Mouse (Mus musculus): ENCODE data around the gene Rhox3h. TPM values are rescaled to one million over a fixed set of nuclear protein-coding genes. Genes with fewer than 3 reads are reported as not detected.
"Not testable (repeated sequence)": the region's sequence is repeated elsewhere in the genome, so short reads cannot be mapped to it uniquely, and the experiment has no call there.

Gene Rhox3h
- not detected in 3 replicates for total RNA-seq (2017)

DNA sequence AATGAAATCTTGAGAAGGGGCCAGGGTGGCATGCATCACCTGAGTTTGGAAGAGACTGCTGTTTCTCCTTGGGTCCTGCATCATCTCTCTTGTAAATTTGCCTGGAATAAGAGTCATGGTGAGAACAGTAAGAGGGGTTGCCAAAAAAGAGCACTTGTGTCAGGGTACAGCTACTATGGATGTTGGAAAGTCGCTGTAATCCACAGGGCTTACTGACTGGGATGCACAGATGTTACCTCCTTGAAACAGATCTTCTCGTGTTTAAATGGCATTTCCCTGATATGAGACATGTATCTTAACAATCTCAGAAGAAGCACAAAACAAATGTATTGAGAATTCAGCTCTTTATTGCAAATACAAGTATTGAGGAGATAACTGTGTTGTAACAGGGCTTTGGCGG lies at the start of gene Rhox3h:
Rhox3h (minus strand) TSS at position 101 of the 400 bp plus-strand sequence.
- not testable (repeated sequence) for ATAC-seq (replicated peaks; ENCODE audit: insufficient number of reproducible peaks, low FRiP score, low TSS enrichment, poor library complexity, severe bottlenecking)

- no peak for ATAC-seq (replicated peaks; ENCODE audit: insufficient number of reproducible peaks, low FRiP score, low TSS enrichment, poor library complexity, severe bottlenecking)
Observed at GRCm38 (mm10) chrX:37701821-37702387, 33.3 kb upstream of the Rhox3h start.

GRCm38 (mm10) chrX:37692261-37692660 lies 23.7 kb upstream of the Rhox3h start:
- no peak for ATAC-seq (replicated peaks; ENCODE audit: insufficient number of reproducible peaks, low FRiP score, low TSS enrichment, poor library complexity, severe bottlenecking)

- ATAC-seq (replicated peaks; ENCODE audit: insufficient number of reproducible peaks, low FRiP score, low TSS enrichment, poor library complexity, severe bottlenecking) = no peak
Observed at GRCm38 (mm10) chrX:37683031-37683715, 14.6 kb upstream of the Rhox3h start.

- ATAC-seq (replicated peaks; ENCODE audit: insufficient number of reproducible peaks, low FRiP score, low TSS enrichment, poor library complexity, severe bottlenecking) = not testable (repeated sequence)
Observed at GRCm38 (mm10) chrX:37673177-37673576, 4.6 kb upstream of the Rhox3h start, which contains the start of gene Rhox2h. Rhox2h (minus strand) TSS chrX:37673277.

DNA sequence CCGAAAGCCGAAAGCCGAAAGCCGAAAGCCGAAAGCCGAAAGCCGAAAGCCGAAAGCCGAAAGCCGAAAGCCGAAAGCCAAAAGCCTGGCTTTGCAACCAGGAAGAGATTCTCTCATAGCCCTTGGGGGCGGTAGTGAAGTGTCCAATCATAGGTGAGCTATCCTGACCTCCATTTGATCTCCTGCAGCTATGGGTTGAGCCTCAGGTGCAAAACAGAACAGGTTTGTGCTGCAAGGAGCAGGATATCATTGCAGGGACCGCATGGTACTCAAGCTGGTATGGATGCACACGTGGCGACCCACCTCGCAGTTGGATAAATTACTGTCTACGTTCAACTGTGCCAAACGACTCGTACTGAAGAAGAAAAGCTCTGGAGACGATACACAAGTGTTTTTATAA lies 17.3 kb downstream of the Rhox3h start, which contains the start of gene Rhox4g:
Rhox4g (minus strand) TSS at position 101 of the 400 bp plus-strand sequence.
- ATAC-seq (replicated peaks; ENCODE audit: insufficient number of reproducible peaks, low FRiP score, low TSS enrichment, poor library complexity, severe bottlenecking) = not testable (repeated sequence)

GRCm38 (mm10) chrX:37643370-37643769 lies 25.2 kb downstream of the Rhox3h start, which contains the start of gene Rhox2g:
Rhox2g (minus strand) TSS chrX:37643470.
- ATAC-seq (replicated peaks; ENCODE audit: insufficient number of reproducible peaks, low FRiP score, low TSS enrichment, poor library complexity, severe bottlenecking) = not testable (repeated sequence)

GRCm38 (mm10) chrX:37628512-37628911 lies 40.1 kb downstream of the Rhox3h start, which contains the start of gene Rhox3g:
Rhox3g (minus strand) TSS chrX:37628612.
- ATAC-seq (replicated peaks; ENCODE audit: insufficient number of reproducible peaks, low FRiP score, low TSS enrichment, poor library complexity, severe bottlenecking) = not testable (repeated sequence)

Other genes with a start within 250 kb of the Rhox3h start
- gene Rhox4b, start 236.3 kb downstream of the Rhox3h start, total RNA-seq (2017) = not detected in 3 replicates
- not detected in 3 replicates for gene Rhox2c, start 215.1 kb downstream of the Rhox3h start, total RNA-seq (2017)
- gene Rhox3c, start 210.2 kb downstream of the Rhox3h start, total RNA-seq (2017) = not detected in 3 replicates
- gene Rhox4c, start 188.4 kb downstream of the Rhox3h start, total RNA-seq (2017) = not detected in 3 replicates
- not detected in 3 replicates for gene Rhox2d, start 175.3 kb downstream of the Rhox3h start, total RNA-seq (2017)
- gene Rhox4d, start 154.4 kb downstream of the Rhox3h start, total RNA-seq (2017) = not detected in 3 replicates
- not detected in 3 replicates for gene Rhox2e, start 138.3 kb downstream of the Rhox3h start, total RNA-seq (2017)
- not detected in 3 replicates for gene Rhox3e, start 126.7 kb downstream of the Rhox3h start, total RNA-seq (2017)
- not detected in 3 replicates for gene Rhox4e, start 111.4 kb downstream of the Rhox3h start, total RNA-seq (2017)
- gene Rhox2f, start 97.4 kb downstream of the Rhox3h start, total RNA-seq (2017) = not detected in 3 replicates
- not detected in 3 replicates for gene Rhox3f, start 87.8 kb downstream of the Rhox3h start, total RNA-seq (2017)
- gene Rhox4f, start 61.1 kb downstream of the Rhox3h start, total RNA-seq (2017) = not detected in 3 replicates
- not detected in 3 replicates for gene Rhox3g, start 40.2 kb downstream of the Rhox3h start, total RNA-seq (2017)
- not detected in 3 replicates for gene Rhox2g, start 25.3 kb downstream of the Rhox3h start, total RNA-seq (2017)
- not detected in 3 replicates for gene Rhox4g, start 17.4 kb downstream of the Rhox3h start, total RNA-seq (2017)
- gene Rhox2h, start 4.5 kb upstream of the Rhox3h start, total RNA-seq (2017) = not detected in 3 replicates
- gene Rhox5, start 136.1 kb upstream of the Rhox3h start, total RNA-seq (2017) = not detected in 3 replicates
- gene Rhox6, start 158.1 kb upstream of the Rhox3h start, total RNA-seq (2017) = not detected in 3 replicates
- not detected in 3 replicates for gene Rhox7a, start 162.9 kb upstream of the Rhox3h start, total RNA-seq (2017)
- not detected in 3 replicates for gene Rhox8, start 210.2 kb upstream of the Rhox3h start, total RNA-seq (2017)
- not detected in 3 replicates for gene Rhox7b, start 228.5 kb upstream of the Rhox3h start, total RNA-seq (2017)
- not detected in 3 replicates for gene Rhox9, start 233.0 kb upstream of the Rhox3h start, total RNA-seq (2017)

Data from monocyte, adult 5-6 weeks (primary cell).